Mouse (Mus musculus) leukemia stem cell, adult 10-12 weeks (primary cell): Measurements from ENCODE around the gene Klhl30. TPM values are rescaled to one million over a fixed set of nuclear protein-coding genes. Genes with fewer than 3 reads are reported as not detected.

Source experiments
- polyA plus RNA-seq: library from polyadenylated mRNA; stranded (reverse); fragments of >175 nt; gene quantifications from 2 replicates; pipeline ENCODE4 v1.2.3, GENCODE M21; 2012; ENCODE audit warnings: low replicate concordance

Klhl30 gene
- 0.09 TPM in 1 of 2 replicates, not detected in the other for polyA plus RNA-seq

GRCm38 (mm10) chr1:91350841-91351240 lies at the start of gene Klhl30:
Gene Klhl30, plus strand, starts transcription at chr1:91351016.

GRCm38 (mm10) chr1:91321760-91322438 lies 28.9 kb upstream of the Klhl30 start, which contains the start of gene Espnl:
Gene Espnl, plus strand, starts transcription at chr1:91322075.

GRCm38 (mm10) chr1:91366215-91367108 lies 15.6 kb downstream of the Klhl30 start, which contains the start of gene Erfe:
Gene Erfe, plus strand, starts transcription at chr1:91366430.

GRCm38 (mm10) chr1:91398260-91399062 lies 47.6 kb downstream of the Klhl30 start, which contains the start of gene Ilkap:
Gene Ilkap, minus strand, starts transcription at chr1:91398815.

Other genes with a start within 250 kb of the Klhl30 start
- not detected in 2 replicates for gene Rbm44, start 205.9 kb upstream of the Klhl30 start, polyA plus RNA-seq
- 1.8 and 2.7 TPM in 2 replicates for gene Ramp1, start 171.2 kb upstream of the Klhl30 start, polyA plus RNA-seq
- 4.5 and 14.6 TPM in 2 replicates for gene Ube2f, start 100.7 kb upstream of the Klhl30 start, polyA plus RNA-seq
- 43.3 and 76.1 TPM in 2 replicates for gene Scly, start 52.7 kb upstream of the Klhl30 start, polyA plus RNA-seq
- gene Espnl, start 28.9 kb upstream of the Klhl30 start, polyA plus RNA-seq, result 0.08 and 0.24 TPM in 2 replicates
- 41.8 and 67.5 TPM in 2 replicates for gene Erfe, start 15.4 kb downstream of the Klhl30 start, polyA plus RNA-seq
- 84.6 and 87.8 TPM in 2 replicates for gene Ilkap, start 47.8 kb downstream of the Klhl30 start, polyA plus RNA-seq
- gene Hes6, start 63.0 kb downstream of the Klhl30 start, polyA plus RNA-seq, result 24.8 and 40.6 TPM in 2 replicates
- gene Per2, start 108.3 kb downstream of the Klhl30 start, polyA plus RNA-seq, result 9.6 and 16.4 TPM in 2 replicates
- 6.1 and 7.2 TPM in 2 replicates for gene Traf3ip1, start 143.6 kb downstream of the Klhl30 start, polyA plus RNA-seq
- 14.8 and 17.7 TPM in 2 replicates for gene Asb1, start 189.5 kb downstream of the Klhl30 start, polyA plus RNA-seq